Mouse (Mus musculus): ENCODE data around the gene Bcl2a1b.
"Not testable (repeated sequence)": the region's sequence is repeated elsewhere in the genome, so short reads cannot be mapped to it uniquely, and the experiment has no call there.

DNA sequence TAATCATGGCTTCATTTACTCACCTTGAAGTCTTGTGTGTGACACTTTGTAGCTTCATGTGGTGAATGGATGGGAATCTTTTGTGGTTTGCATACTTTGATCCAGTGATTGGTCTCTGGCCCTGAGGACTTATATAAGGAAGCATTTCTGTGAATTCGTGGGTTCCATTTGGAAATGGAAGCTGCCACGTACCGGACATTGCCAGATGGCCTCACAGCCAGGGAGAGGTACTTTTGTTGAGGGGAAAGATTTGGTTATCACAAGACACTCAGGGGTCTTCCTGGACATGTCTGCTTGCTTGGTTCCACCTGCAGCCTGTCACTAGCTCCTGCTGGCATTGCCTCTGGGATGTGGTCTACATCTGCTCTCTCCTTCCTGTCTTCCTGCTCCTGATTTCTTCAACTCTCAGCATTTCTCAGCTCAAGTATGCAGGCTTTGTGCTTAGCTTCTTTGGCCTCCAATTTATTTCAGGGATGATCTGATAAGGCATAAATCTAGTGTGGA is 41.6 kb downstream of the Bcl2a1b start:
- not testable (repeated sequence) for TF ChIP-seq CTCF (IDR thresholded peaks at IDR 0.05; ENCODE audit: borderline replicate concordance, control insufficient read depth, extremely low read depth, insufficient read depth, low read length, poor library complexity); POLR2A (IDR thresholded peaks at IDR 0.05; ENCODE audit: control insufficient read depth, extremely low read depth, insufficient read depth, low read length, poor library complexity)

Measured in thymus, adult 2 months (tissue).